Mouse (Mus musculus): ENCODE results near the gene Kcnip2. TPM values are rescaled to one million over a fixed set of nuclear protein-coding genes. Genes with fewer than 3 reads are reported as not detected.
"Not testable (repeated sequence)": the region's sequence is repeated elsewhere in the genome, so short reads cannot be mapped to it uniquely, and the experiment has no call there.

Gene Kcnip2
- polyA plus RNA-seq, 1 experiment from 2014 or later = 1.2 TPM

GRCm38 (mm10) chr19:45807732-45808131, 8.1 kb downstream of the Kcnip2 start:
- no peak for ATAC-seq (ENCODE audit: low FRiP score, low read depth)
- H3K27me3 ChIP-seq = peaks cover 17% of the 10 kb centered on the region
- no peaks in the 10 kb centered on the region for H3K36me3 ChIP-seq
- H3K4me2 ChIP-seq (replicated peaks) = no peak overlapping the region
- H3K4me1 ChIP-seq = peaks cover 15% of the 10 kb centered on the region
- no peak overlapping the region for H3K27ac ChIP-seq (replicated peaks)
- H3K9me3 ChIP-seq = no peaks in the 10 kb centered on the region
- H3K9ac ChIP-seq (replicated peaks) = no peak overlapping the region
- WGBS = 97% methylated on average over 4 of the region's 4 CpGs
- H3K4me3 ChIP-seq = no peak overlapping the region

GRCm38 (mm10) chr19:45805817-45806216, 10.0 kb downstream of the Kcnip2 start:
- not testable (repeated sequence) for H3K4me1 ChIP-seq; ATAC-seq (ENCODE audit: low FRiP score, low read depth); H3K4me2 ChIP-seq (replicated peaks); H3K36me3 ChIP-seq; H3K9me3 ChIP-seq; H3K27ac ChIP-seq (replicated peaks); H3K27me3 ChIP-seq; H3K4me3 ChIP-seq; H3K9ac ChIP-seq (replicated peaks)
- WGBS = 95% methylated on average over 6 of the region's 6 CpGs

- Histone ChIP-seq H3K4me1 (peaks cover 5% of the 10 kb centered on the region; the same call in 1 of the 2 replicates), H3K27me3 (peaks cover 5% of the 10 kb centered on the region), H3K9me3 (no peaks in the 10 kb centered on the region), H3K4me3 (no peak overlapping the region), H3K36me3 (no peaks in the 10 kb centered on the region), H3K27ac (replicated peaks) (no peak overlapping the region), H3K9ac (replicated peaks) (no peak overlapping the region), H3K4me2 (replicated peaks) (peak overlapping the region; percentile 21; the same call in 1 of the 2 replicates)
- WGBS = 25% methylated on average over 12 of the region's 12 CpGs
- peak; percentile 41; the same call in 1 of the 2 replicates for ATAC-seq (ENCODE audit: low FRiP score, low read depth)
Measured at GRCm38 (mm10) chr19:45804593-45805368, 11.1 kb downstream of the Kcnip2 start.

- Histone ChIP-seq H3K36me3 (no peaks in the 10 kb centered on the region), H3K9me3 (no peaks in the 10 kb centered on the region), H3K4me3 (no peak overlapping the region), H3K4me1 (peaks cover 5% of the 10 kb centered on the region; the same call in 1 of the 2 replicates), H3K4me2 (replicated peaks) (no peak overlapping the region), H3K27me3 (peaks cover 5% of the 10 kb centered on the region), H3K27ac (replicated peaks) (no peak overlapping the region), H3K9ac (replicated peaks) (peak overlapping the region; percentile 31; the same call in 1 of the 2 replicates)
- ATAC-seq (ENCODE audit: low FRiP score, low read depth) = no peak
- 30% methylated on average over 4 of the region's 4 CpGs for WGBS
Measured at GRCm38 (mm10) chr19:45803408-45803807, 12.5 kb downstream of the Kcnip2 start.

GRCm38 (mm10) chr19:45802702-45803101, 13.2 kb downstream of the Kcnip2 start:
- Histone ChIP-seq H3K27ac (replicated peaks) (no peak overlapping the region), H3K9me3 (no peaks in the 10 kb centered on the region), H3K4me3 (no peak overlapping the region), H3K36me3 (no peaks in the 10 kb centered on the region), H3K4me2 (replicated peaks) (no peak overlapping the region), H3K27me3 (peaks cover 5% of the 10 kb centered on the region), H3K4me1 (peaks cover 5% of the 10 kb centered on the region; the same call in 1 of the 2 replicates), H3K9ac (replicated peaks) (no peak overlapping the region)
- no peak for ATAC-seq (ENCODE audit: low FRiP score, low read depth)
- 82% methylated on average over 4 of the region's 4 CpGs for WGBS

- H3K4me2 ChIP-seq (replicated peaks) = no peak overlapping the region
- H3K27me3 ChIP-seq = peaks cover 6% of the 10 kb centered on the region; the same call in 1 of the 2 replicates
- H3K9me3 ChIP-seq = no peaks in the 10 kb centered on the region
- no peaks in the 10 kb centered on the region for H3K36me3 ChIP-seq
- no peak overlapping the region for H3K27ac ChIP-seq (replicated peaks)
- peaks cover 11% of the 10 kb centered on the region for H3K4me1 ChIP-seq
- no peak overlapping the region for H3K9ac ChIP-seq (replicated peaks)
- H3K4me3 ChIP-seq = no peak overlapping the region
- 77% methylated on average over 15 of the region's 15 CpGs for WGBS
- ATAC-seq (ENCODE audit: low FRiP score, low read depth) = no peak
Measured at GRCm38 (mm10) chr19:45796879-45797278, 19.0 kb downstream of the Kcnip2 start.

GRCm38 (mm10) chr19:45796061-45796556, 19.8 kb downstream of the Kcnip2 start:
- Histone ChIP-seq H3K9me3 (no peaks in the 10 kb centered on the region), H3K4me1 (peaks cover 11% of the 10 kb centered on the region), H3K4me3 (peak overlapping the region; percentile 23), H3K36me3 (no peaks in the 10 kb centered on the region), H3K9ac (replicated peaks) (no peak overlapping the region), H3K27ac (replicated peaks) (no peak overlapping the region), H3K27me3 (peaks cover 6% of the 10 kb centered on the region; the same call in 1 of the 2 replicates), H3K4me2 (replicated peaks) (peak overlapping the region; percentile 48)
- 9% methylated on average over 15 of the region's 15 CpGs for WGBS
- no peak for ATAC-seq (ENCODE audit: low FRiP score, low read depth)

GRCm38 (mm10) chr19:45795406-45795944, 20.4 kb downstream of the Kcnip2 start:
- Histone ChIP-seq H3K4me2 (replicated peaks) (peak overlapping the region; percentile 48), H3K27ac (replicated peaks) (no peak overlapping the region), H3K4me1 (peaks cover 11% of the 10 kb centered on the region), H3K9ac (replicated peaks) (no peak overlapping the region), H3K27me3 (peaks cover 6% of the 10 kb centered on the region; the same call in 1 of the 2 replicates), H3K36me3 (no peaks in the 10 kb centered on the region), H3K9me3 (no peaks in the 10 kb centered on the region), H3K4me3 (no peak overlapping the region)
- WGBS = 31% methylated on average over 15 of the region's 15 CpGs
- ATAC-seq (ENCODE audit: low FRiP score, low read depth) = no peak

- no peak overlapping the region for H3K27ac ChIP-seq (replicated peaks)
- no peaks in the 10 kb centered on the region for H3K9me3 ChIP-seq
- H3K4me2 ChIP-seq (replicated peaks) = no peak overlapping the region
- no peak overlapping the region for H3K4me3 ChIP-seq
- H3K9ac ChIP-seq (replicated peaks) = no peak overlapping the region
- no peak for ATAC-seq (ENCODE audit: low FRiP score, low read depth)
- H3K4me1 ChIP-seq = peaks cover 11% of the 10 kb centered on the region
- peaks cover 6% of the 10 kb centered on the region; the same call in 1 of the 2 replicates for H3K27me3 ChIP-seq
- WGBS = 84% methylated on average over 6 of the region's 6 CpGs
- no peaks in the 10 kb centered on the region for H3K36me3 ChIP-seq
Measured at GRCm38 (mm10) chr19:45794718-45795117, 21.1 kb downstream of the Kcnip2 start.

- Histone ChIP-seq H3K4me3 (no peak overlapping the region), H3K36me3 (no peaks in the 10 kb centered on the region), H3K9ac (replicated peaks) (no peak overlapping the region), H3K4me2 (replicated peaks) (no peak overlapping the region), H3K27me3 (peaks cover 6% of the 10 kb centered on the region; the same call in 1 of the 2 replicates), H3K4me1 (peaks cover 11% of the 10 kb centered on the region), H3K9me3 (no peaks in the 10 kb centered on the region), H3K27ac (replicated peaks) (no peak overlapping the region)
- no peak for ATAC-seq (ENCODE audit: low FRiP score, low read depth)
- WGBS = 88% methylated on average over 6 of the region's 6 CpGs
Measured at GRCm38 (mm10) chr19:45792404-45792803, 23.5 kb downstream of the Kcnip2 start.

GRCm38 (mm10) chr19:45789888-45790874, 25.7 kb downstream of the Kcnip2 start:
- Histone ChIP-seq H3K9me3 (no peaks in the 10 kb centered on the region), H3K36me3 (no peaks in the 10 kb centered on the region), H3K4me2 (replicated peaks) (no peak overlapping the region), H3K4me1 (peaks cover 4% of the 10 kb centered on the region; the same call in 1 of the 2 replicates), H3K9ac (replicated peaks) (no peak overlapping the region), H3K27ac (replicated peaks) (no peak overlapping the region), H3K27me3 (peaks cover 6% of the 10 kb centered on the region; the same call in 1 of the 2 replicates), H3K4me3 (no peak overlapping the region)
- 78% methylated on average over 13 of the region's 13 CpGs for WGBS
- ATAC-seq (ENCODE audit: low FRiP score, low read depth) = no peak
